Mouse (Mus musculus): ENCODE results near the gene Bex6. TPM values are rescaled to one million over a fixed set of nuclear protein-coding genes. Genes with fewer than 3 reads are reported as not detected.
A peak's percentile ranks its signal among the peaks of the same experiment; 100 is the strongest.

Bex6 gene
- polyA plus RNA-seq, 1 experiment, result not detected

GRCm38 (mm10) chr16:32154437-32154836 is 25.2 kb upstream of the Bex6 start:
- Histone ChIP-seq H3K4me1 (ENCODE audit: control insufficient read depth, insufficient read depth, low read length) (peaks cover 2% of the 10 kb centered on the region; the same call in 1 of the 2 replicates), H3K4me3 (replicated peaks; ENCODE audit: extremely low read depth, low read depth, low read length) (no peak overlapping the region)
- no peak for TF ChIP-seq CTCF (IDR thresholded peaks at IDR 0.05; ENCODE audit: insufficient read depth, low read length)
- no peak for TF ChIP-seq POLR2A (IDR thresholded peaks at IDR 0.05; ENCODE audit: borderline replicate concordance, extremely low read depth, low read depth, low read length)
- WGBS, result 42% methylated on average over 13 of the region's 13 CpGs
- DNase-seq, result no peak

DNA sequence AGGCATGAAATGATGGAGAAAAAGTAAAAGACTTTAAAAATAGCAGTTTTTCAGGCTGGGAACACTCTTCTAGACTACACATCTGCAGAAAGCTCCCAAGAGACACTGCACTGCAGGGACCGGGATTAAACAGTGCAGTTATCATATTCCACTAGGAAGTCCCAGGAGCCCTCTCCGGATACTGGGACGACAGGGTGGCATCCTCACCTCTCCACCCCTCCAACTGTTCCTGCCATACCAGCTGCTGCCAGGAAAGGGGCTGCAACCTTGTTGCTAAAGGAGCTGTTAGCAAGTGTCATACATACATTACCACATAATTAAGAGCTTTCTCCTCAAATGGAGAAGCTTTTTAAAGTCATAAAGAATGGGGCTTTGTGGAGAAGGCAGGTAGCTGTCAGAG is 22.9 kb upstream of the Bex6 start:
- 41% methylated on average over 3 of the region's 3 CpGs for WGBS
- DNase-seq, result no peak
- TF ChIP-seq CTCF (IDR thresholded peaks at IDR 0.05; ENCODE audit: insufficient read depth, low read length), result no peak
- no peak for TF ChIP-seq POLR2A (IDR thresholded peaks at IDR 0.05; ENCODE audit: borderline replicate concordance, extremely low read depth, low read depth, low read length)
- Histone ChIP-seq H3K4me3 (replicated peaks; ENCODE audit: extremely low read depth, low read depth, low read length) (no peak overlapping the region), H3K4me1 (ENCODE audit: control insufficient read depth, insufficient read depth, low read length) (peaks cover 4% of the 10 kb centered on the region; the same call in 1 of the 2 replicates)

DNA sequence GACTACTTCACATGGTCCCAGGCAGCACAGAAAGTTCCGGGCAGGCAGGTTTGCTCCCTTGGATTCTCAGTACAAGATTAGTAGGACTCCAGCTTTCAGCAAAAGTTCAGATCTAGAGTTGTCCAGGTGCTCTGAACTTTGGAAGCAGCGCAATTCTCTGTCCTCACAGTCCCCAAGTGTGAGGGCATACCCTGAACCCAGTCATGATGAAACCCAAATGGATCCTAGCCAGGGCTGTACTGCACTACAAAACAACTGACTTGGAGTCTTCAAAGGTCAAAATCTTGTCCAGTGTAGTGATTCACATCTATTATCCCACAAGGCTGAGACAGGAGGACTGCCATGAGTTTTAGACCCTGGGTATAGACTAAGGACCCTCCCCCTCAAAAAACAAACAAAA is 22.3 kb upstream of the Bex6 start:
- TF ChIP-seq POLR2A (IDR thresholded peaks at IDR 0.05; ENCODE audit: borderline replicate concordance, extremely low read depth, low read depth, low read length) (no peak), CTCF (IDR thresholded peaks at IDR 0.05; ENCODE audit: insufficient read depth, low read length) (no peak)
- 74% methylated on average over 2 of the region's 2 CpGs for WGBS

GRCm38 (mm10) chr16:32158966-32159365 is 20.7 kb upstream of the Bex6 start:
- no peak for DNase-seq
- H3K4me1 ChIP-seq (ENCODE audit: control insufficient read depth, insufficient read depth, low read length), result peaks cover 4% of the 10 kb centered on the region; the same call in 1 of the 2 replicates
- TF ChIP-seq CTCF (IDR thresholded peaks at IDR 0.05; ENCODE audit: insufficient read depth, low read length) (no peak), POLR2A (IDR thresholded peaks at IDR 0.05; ENCODE audit: borderline replicate concordance, extremely low read depth, low read depth, low read length) (no peak)
- WGBS, result 86% methylated on average over 3 of the region's 3 CpGs
- H3K4me3 ChIP-seq (replicated peaks; ENCODE audit: extremely low read depth, low read depth, low read length), result no peak overlapping the region

More for the DNA sequence above, 22.3 kb upstream of the Bex6 start:
- DNase-seq, result no peak
- no peak overlapping the region for H3K4me3 ChIP-seq (replicated peaks; ENCODE audit: extremely low read depth, low read depth, low read length)
- peaks cover 4% of the 10 kb centered on the region; the same call in 1 of the 2 replicates for H3K4me1 ChIP-seq (ENCODE audit: control insufficient read depth, insufficient read depth, low read length)

DNA sequence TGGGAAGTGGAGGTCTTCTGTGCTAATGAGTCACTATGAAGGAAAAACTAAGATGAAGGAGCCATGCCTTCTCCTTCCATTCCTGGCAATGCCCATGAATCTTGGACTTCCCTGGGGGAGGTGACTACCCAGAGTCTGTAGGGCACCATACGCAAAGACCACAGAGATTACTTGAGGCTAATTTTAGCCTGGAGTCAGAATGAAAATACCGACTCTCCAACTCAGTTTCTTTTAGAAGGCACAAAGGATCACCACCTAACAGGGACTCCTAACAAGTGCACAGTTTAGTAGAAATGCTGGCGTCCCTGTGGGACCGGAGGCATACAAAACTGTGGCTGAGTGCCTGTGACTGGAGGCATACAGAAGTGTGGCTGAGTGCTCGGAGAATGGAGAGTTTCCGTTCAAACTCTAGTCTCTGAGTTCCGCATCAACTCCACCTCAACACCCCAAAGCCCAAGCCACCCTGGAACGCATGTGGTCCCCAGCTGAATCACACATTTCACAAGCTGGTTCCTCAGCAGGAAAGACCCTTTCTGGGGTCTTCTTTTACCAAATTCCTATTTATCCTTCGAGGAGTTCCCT is 18.8 kb upstream of the Bex6 start:
- Histone ChIP-seq H3K4me3 (replicated peaks; ENCODE audit: extremely low read depth, low read depth, low read length) (no peak overlapping the region), H3K4me1 (ENCODE audit: control insufficient read depth, insufficient read depth, low read length) (peaks cover 6% of the 10 kb centered on the region; the same call in 1 of the 2 replicates)
- TF ChIP-seq CTCF (IDR thresholded peaks at IDR 0.05; ENCODE audit: insufficient read depth, low read length) (no peak), POLR2A (IDR thresholded peaks at IDR 0.05; ENCODE audit: borderline replicate concordance, extremely low read depth, low read depth, low read length) (no peak)
- 61% methylated on average over 9 of the region's 9 CpGs for WGBS
- no peak for DNase-seq

GRCm38 (mm10) chr16:32163392-32163791 is 16.2 kb upstream of the Bex6 start:
- no peak for DNase-seq
- no peak for TF ChIP-seq POLR2A (IDR thresholded peaks at IDR 0.05; ENCODE audit: borderline replicate concordance, extremely low read depth, low read depth, low read length)
- no peak for TF ChIP-seq CTCF (IDR thresholded peaks at IDR 0.05; ENCODE audit: insufficient read depth, low read length)
- 50% methylated on average over 4 of the region's 4 CpGs for WGBS
- Histone ChIP-seq H3K4me3 (replicated peaks; ENCODE audit: extremely low read depth, low read depth, low read length) (peak overlapping the region; percentile 1), H3K4me1 (ENCODE audit: control insufficient read depth, insufficient read depth, low read length) (0 out of 2 replicates have a peak, but pooled peaks cover 4% of the 10 kb centered on the region)

DNA sequence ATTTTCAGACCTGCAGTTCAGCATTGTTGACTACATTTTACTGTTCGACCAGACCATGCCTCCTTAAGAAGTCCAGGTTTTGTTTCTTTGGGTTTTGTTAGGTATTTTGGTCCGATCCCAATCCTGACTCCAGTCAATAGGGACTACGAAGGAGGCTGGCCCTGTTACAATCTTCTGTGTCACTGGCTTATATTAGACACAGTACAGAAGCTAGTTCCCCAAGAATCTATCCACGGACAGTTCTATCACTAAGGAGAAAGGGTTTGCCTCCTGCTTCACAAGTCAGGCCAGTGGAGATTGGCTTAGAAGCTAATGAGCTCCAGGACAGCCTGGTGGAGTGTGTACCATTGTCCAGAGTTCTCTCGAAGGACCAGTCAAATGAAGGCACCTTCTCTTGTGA is 15.7 kb upstream of the Bex6 start:
- Histone ChIP-seq H3K4me1 (ENCODE audit: control insufficient read depth, insufficient read depth, low read length) (0 out of 2 replicates have a peak, but pooled peaks cover 4% of the 10 kb centered on the region), H3K4me3 (replicated peaks; ENCODE audit: extremely low read depth, low read depth, low read length) (peak overlapping the region; percentile 26)
- TF ChIP-seq POLR2A (IDR thresholded peaks at IDR 0.05; ENCODE audit: borderline replicate concordance, extremely low read depth, low read depth, low read length) (no peak), CTCF (IDR thresholded peaks at IDR 0.05; ENCODE audit: insufficient read depth, low read length) (no peak)
- 41% methylated on average over 5 of the region's 5 CpGs for WGBS
- DNase-seq, result no peak

GRCm38 (mm10) chr16:32164396-32165027 is 15.1 kb upstream of the Bex6 start:
- DNase-seq, result peak; percentile 24
- H3K4me3 ChIP-seq (replicated peaks; ENCODE audit: extremely low read depth, low read depth, low read length), result peak overlapping the region; percentile 70
- 38% methylated on average over 19 of the region's 19 CpGs for whole genome bisulfite sequencing
- TF ChIP-seq POLR2A (IDR thresholded peaks at IDR 0.05; ENCODE audit: borderline replicate concordance, extremely low read depth, low read depth, low read length) (peak; percentile 50; the same call in 1 of the 2 replicates), CTCF (IDR thresholded peaks at IDR 0.05; ENCODE audit: insufficient read depth, low read length) (no peak)
- 0 out of 2 replicates have a peak, but pooled peaks cover 4% of the 10 kb centered on the region for H3K4me1 ChIP-seq (ENCODE audit: control insufficient read depth, insufficient read depth, low read length)

DNA sequence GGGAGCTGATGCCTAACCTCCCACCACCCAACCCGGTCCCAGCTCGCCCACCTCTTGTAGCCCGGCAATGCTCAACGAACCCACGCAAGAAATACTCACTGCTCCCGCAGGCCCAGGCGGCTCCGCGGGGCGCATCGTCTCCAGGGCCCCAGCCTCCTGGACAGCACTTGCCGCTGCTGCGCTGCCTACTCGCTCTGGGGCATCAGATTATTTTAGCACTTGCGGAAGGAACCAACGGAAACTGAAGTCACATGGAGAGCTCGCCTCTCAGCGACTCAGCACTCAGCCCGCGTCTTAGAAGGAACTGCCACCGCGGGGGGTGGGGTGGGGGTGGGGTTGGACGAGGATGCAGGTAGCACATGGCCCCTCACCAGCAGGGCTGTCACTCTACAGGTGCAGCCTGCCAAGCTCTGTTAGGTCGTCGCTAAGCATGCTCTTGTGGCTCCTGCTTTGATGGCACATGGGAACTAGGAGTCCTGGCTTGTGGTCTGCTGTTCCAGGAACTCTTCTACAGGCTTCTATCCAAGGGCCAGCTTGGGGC is 14.3 kb upstream of the Bex6 start, which contains the start of gene Nrros:
Gene Nrros (minus strand): TSS at position 314 of the 541 bp plus-strand sequence.
- TF ChIP-seq POLR2A (IDR thresholded peaks at IDR 0.05; ENCODE audit: borderline replicate concordance, extremely low read depth, low read depth, low read length) (peak; percentile 87; the same call in 1 of the 2 replicates), CTCF (IDR thresholded peaks at IDR 0.05; ENCODE audit: insufficient read depth, low read length) (no peak)
- WGBS, result under 1% methylated on average over 25 of the region's 25 CpGs
- DNase-seq, result peak; percentile 52
- 0 out of 2 replicates have a peak, but pooled peaks cover 4% of the 10 kb centered on the region for H3K4me1 ChIP-seq (ENCODE audit: control insufficient read depth, insufficient read depth, low read length)
- H3K4me3 ChIP-seq (replicated peaks; ENCODE audit: extremely low read depth, low read depth, low read length), result peak within 1 kb of the TSS; percentile 70
